Mouse (Mus musculus) CD4-positive, CD25-positive, alpha-beta regulatory T cell, adult 4 months (primary cell): ENCODE results near the gene Fxyd6. TPM values are rescaled to one million over a fixed set of nuclear protein-coding genes. Genes with fewer than 3 reads are reported as not detected.

Experiments used
- ATAC-seq: one replicate; pipeline ENCODE4 v1.8.0; 2017
- polyA plus RNA-seq, 2 experiments: library from polyadenylated mRNA; unstranded; fragments of 100-300 nt; shearing (Covaris generic); gene quantifications; one replicate each; pipeline ENCODE4 v1.2.1; 2017

Fxyd6 gene
- polyA plus RNA-seq, result not detected

DNA sequence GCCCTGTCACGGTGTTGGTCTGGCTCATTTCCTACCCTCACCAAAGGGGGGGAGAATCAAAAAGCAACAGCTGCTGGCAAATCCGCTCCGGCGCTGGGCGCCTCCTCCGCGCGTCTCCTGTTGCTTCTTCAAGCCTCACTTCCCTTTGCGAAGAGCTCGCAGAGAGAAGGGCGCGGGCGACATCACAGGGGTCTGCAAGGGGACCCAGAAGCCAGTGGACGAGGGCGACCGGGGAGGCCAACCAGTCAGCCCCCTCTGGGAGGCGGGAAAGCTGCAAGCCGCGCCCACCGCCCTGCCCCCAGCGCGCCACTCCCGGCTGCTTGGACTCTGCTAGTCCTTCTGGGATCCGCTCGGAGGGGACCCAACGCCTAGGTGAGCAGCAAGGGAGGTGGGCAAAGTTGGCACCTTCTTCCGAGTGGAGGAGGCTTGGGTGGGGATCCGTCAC, at the start of gene Fxyd6:
Gene Fxyd6 (plus strand): TSS at position 69 of the 445 bp plus-strand sequence.
- no peak for ATAC-seq

DNA sequence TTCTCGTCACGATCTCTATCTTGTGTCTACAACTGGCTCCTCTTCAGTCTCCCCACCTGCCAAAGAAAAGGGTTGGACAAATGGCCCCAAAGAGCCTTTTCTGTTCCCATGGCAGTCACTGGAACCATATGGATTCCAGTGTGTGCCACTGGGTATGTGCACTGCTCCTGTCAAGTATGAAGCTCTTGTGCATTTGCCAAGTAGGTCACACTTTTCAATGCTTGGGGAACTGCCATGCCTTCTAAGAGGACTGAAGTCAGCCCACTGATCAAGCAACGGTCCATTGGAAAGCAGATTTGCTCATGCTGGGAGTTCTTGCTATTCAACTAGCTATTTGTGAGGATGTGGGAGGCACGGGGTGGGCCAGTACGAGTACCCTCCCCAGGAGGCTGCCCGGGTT, 48.5 kb upstream of the Fxyd6 start:
- ATAC-seq, result no peak

DNA sequence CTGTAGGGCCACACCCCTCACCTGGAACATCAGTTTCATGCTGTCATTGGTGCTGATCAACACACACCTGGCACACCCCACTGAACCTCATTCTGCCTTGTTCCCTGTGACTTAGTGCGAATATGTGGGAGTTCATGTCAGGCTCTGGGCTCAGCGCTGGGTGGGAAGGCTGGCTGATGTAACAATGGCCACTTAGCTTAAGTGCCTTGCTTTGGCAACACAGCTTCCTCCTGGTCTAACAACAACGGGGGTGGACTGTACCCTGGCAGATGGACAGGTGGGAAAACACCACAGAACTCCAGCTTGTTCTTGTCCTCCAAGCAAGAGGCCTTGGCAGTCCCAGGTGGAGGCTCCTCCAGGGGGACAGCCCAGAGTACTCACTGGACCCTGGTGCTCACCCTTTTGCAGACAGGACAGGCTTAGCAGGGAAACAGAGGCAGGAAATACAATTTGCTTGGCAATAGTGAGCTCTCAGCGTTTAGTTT, 48.0 kb upstream of the Fxyd6 start:
- ATAC-seq, result no peak

DNA sequence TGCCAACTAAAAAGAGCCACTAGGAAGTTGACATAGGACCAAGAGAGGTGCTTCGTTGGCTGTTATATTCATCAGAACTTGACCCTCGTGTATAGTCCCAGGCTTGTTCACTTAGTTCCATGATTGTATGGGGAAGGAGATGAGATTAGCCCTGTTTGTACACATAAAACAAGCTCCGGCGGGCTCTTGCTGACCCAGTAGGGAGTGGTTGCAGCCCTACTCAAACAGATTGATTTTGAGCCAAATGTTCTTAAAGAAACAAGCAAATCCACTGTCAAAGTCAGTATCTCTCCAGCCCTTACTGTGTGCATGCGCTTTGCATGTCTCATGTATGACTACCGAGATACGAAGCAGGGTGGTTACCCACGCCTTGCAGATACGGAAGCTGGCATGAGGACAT, 43.6 kb upstream of the Fxyd6 start:
- ATAC-seq, result no peak

DNA sequence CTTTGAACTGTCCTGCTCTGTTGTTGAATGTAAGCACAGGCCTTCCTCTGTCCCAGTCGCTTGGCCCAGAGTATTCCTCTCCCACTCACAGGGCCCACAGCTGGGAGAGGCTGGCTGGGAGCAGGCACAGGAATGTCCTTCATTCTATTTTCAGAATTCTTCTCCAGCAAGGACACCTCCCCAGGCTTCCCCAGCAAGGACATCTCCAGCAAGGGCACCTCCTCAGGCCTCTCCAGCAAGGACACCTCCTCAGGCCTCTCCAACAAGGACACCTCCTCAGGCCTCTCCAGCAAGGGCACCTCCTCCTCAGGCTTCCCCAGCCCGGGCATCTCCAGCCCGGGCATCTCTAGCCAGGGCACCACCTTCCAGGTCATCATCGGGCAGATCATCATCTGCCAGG, 41.7 kb upstream of the Fxyd6 start:
- ATAC-seq, result no peak

DNA sequence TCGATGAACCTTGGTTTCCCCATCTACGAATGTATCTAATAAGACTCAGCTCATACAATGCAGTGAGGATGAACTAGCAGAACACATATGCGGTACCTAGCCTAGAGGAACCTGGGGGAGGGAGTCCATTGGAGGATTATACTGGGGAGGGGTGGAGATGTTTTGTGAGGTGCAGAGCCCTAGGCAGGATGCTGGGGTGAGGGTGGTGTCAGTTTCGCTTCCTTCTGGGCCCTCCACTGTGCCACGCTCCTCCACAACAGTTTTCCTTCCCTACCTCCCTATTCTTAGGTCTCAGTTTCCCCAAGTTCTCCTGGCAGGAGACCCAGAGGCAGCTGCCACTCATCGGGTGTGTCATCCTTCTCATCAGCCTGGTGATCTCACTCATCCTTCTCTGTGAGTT, 40.4 kb upstream of the Fxyd6 start:
- peak; percentile 61 for ATAC-seq

DNA sequence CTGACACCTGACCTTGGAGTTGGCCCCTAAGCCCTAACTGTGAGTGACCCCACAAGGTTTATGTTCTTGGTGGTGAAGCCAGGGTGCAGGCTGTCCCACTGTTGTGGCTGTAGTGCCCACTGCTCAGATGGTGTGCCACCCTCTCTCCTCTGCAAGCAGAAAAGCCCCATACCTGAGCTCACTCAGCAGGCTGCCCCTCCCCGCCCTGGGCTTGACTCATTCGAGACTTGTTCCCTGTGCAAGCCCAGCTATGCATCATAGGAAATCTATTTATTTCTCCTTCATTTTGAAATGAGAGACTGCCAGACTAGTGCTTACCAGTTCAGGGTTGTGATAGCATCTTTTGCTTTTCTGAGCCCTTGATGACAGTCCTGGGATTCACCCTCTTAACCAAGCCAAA, 32.6 kb upstream of the Fxyd6 start:
- ATAC-seq, result no peak

DNA sequence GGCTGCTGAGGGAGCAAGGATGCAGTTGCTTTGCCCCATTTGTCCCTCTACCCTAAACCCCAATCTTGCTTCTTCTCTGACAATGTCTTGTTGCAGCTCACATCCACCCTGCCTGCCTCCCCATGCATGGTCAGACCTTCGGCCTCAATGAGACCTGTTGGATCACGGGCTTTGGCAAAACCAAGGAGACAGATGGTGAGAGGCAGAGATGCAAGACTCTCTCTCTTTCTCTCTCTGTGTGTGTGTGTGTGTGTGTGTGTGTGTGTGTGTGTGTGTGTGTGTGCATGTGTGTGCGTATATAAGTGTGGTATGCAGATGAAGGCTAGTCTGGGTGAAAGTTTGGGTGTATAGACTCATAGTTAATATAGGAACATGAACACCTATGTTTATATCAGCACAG, 26.9 kb upstream of the Fxyd6 start:
- ATAC-seq, result no peak

DNA sequence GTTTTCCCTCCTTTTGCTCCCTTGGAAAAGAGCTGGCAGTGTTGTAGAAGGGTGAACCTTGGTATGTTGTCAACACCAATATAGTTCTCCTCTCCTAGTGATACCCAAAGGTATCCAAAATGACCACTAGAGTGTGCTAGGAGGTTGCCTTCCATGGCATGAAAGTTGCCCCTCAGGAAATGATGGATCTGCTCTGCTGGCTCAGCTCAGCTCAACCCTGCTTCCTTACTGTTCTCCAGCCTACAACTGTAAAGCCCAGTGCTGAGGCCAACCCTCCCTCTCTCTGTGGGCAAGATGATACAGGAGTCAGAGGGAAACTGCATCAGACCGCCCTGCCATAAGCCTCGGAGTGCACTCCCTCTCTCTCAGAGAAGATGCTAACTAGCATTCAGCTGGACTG, 24.5 kb upstream of the Fxyd6 start:
- ATAC-seq, result no peak

DNA sequence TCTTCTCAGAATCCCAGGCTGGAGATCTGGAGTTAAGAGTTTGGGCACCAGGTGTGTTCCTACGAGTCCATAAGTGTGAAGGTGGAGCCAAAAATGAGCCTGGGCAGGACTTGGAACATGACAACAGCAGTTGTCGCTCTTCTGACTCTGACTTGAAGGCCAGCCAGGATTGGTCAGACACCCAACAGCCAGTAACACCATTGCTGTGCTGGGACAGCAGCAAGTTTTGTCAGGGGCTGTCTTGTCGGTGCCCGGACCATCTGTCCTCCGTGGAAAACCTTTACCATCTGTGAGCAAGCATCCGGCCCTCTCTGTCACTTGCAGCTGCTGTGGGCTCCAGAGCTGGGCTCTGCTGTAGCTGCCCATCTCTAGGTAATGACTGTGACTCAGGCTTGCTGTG, 23.7 kb upstream of the Fxyd6 start:
- ATAC-seq, result no peak

DNA sequence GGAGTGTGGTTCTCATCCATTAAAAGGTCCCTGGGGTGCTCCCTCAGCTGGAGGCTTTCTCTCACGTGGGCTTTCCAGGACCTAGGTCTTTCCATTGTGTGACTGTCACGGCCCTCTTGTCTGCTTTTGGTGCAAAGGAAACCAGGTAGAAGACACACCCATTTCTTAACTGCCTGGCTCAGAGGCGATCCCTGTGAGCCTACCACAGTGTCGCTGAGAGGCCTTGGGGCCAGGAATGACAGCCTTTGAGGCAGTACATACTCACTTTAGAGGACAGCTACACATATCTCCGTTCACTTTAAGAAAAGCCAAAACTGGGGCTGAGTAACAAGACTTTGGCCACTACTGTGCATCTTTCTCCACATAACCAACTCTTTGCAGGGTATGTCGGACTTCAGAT, 21.4 kb upstream of the Fxyd6 start:
- ATAC-seq, result no peak

DNA sequence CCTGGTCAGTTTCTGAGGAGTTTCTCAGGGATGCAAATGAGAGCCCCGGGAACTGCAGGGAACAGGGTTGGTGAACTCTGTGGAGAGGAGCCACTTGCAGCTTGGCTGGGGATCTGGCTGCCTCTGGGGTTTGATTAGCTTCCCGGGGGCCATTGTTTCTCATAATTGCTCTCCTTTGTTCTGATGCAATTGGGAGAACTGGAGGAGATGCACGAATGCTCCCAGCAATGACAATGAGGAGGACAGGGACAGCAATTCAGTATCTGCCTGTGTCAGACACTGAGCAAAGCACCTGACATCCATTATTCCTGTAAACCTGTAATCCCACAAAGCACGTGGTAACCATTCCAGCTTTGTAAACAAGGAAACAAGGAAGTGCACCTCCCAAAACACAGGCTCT, 20.8 kb upstream of the Fxyd6 start:
- ATAC-seq, result no peak

DNA sequence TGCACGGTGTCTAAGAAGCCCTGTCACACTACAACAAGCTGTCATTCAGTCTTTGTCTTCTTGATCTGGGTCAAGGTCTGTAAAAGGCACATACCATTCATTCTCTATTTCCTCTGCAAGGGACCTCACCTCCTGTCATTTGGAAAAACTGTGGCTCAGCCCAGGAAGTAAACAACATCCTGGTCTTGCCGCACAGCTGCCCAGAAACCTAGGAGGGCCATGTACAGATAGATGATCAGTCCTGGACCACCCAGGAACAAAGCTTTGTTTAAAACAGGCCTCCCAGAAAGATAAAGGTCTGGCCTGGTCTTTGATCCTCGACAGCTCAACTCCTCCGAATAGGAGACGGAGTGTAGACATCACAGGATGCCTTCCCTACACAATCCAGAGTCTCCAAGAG, 20.1 kb upstream of the Fxyd6 start:
- no peak for ATAC-seq

DNA sequence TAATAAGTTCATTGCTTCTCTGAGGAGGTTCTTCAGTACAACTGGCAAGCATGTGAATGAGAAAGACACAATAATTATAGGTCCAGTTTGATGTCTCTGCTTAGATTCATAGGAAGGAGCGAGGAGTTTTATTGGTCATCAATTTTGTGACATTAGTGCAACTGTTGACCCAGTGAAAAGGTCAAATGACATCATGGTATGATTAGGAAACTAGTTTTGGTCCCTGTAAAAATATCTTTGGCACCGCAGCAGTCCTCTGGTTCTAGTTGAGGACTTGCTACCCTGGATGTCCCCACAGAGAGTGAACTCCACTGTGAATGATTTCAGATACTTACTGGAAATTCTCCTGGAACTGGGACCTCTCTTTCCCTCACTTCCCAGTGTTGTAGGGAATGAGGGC, 14.8 kb upstream of the Fxyd6 start:
- ATAC-seq, result no peak

DNA sequence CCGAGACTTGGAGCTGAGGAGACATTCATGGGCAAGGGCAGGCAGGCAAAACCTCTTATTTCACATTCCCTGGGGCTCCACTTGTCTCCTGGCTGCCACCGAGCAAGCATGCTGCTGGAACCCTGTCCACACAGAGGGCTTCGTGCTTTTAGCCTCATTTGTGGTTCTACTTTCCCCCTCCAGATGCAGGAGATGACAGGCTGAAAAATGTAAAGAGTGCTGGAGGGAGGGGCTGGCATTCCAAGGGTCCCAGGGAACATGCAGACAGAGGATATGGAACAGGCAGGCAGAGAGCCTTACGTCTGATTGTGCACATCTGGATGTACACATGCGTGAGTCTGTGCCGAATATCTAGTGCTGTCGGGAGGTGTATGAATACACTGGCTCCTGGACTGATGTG, 11.6 kb upstream of the Fxyd6 start:
- no peak for ATAC-seq

DNA sequence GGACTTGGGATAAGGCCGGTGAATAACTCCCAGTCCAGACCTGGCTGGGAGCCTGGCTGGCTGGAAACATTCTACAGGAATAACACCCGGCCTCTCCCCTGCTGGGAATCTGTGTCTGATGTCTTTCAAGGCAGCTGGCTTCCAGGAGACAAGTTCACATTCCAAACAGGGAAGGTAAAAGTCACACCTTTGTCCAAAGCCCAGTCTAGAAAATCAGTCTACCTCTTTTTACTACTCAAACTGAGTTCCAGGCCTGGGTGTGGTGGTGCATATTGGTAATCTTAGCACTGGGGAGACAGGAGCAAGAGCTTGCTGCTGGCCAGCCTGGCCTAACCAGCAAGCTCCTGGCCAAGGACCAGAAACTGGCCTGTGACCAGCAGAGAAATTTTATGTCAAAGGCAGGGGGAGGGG, 7.9 kb upstream of the Fxyd6 start:
- no peak for ATAC-seq

DNA sequence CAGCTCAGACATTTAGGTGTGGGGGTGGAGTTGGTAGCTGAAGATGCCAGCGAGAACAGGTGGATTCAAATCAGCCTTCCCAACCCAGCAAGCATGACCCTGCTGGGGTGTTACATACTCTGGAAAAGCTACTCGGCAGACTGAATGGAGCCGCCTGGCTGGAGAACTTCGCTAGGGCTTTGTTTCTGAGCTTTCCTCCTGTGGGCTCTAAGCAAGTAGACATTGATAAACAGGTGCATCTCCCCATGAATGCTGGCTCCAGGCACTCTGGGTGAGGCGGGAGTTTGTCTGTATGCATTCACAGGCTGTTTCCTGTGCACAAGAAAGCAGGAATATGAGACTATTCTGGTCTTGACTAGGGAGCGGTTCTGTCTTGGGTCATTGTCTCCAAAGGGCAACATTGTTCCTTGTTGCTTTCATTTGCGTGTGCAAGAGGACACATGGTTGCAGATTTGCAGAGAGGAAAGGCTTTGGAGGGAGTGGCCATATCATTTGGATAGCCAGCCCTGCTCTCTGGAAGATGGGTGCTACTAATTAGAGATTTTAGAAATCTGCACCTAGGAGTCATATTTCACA, 6.3 kb upstream of the Fxyd6 start:
- ATAC-seq, result no peak

DNA sequence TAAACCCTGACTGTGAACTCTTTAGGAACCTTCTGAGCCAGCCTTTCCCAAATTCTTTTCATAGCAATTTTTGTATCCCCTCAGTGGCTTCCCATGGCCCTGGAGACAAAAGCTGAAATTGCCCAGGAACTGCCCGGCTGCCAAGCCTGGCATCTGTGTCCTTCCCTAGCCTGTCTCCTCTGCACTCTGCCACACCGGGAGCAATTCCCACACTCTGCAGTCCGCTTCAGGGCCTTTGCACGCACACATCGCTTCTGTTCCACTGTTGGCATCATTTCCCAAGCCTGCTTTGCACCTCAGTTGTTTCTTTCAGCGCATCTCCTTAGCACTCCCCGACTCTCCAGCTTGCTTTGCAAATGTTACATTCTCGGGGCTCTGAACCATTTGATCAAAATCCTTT, 2.3 kb upstream of the Fxyd6 start:
- ATAC-seq, result no peak

DNA sequence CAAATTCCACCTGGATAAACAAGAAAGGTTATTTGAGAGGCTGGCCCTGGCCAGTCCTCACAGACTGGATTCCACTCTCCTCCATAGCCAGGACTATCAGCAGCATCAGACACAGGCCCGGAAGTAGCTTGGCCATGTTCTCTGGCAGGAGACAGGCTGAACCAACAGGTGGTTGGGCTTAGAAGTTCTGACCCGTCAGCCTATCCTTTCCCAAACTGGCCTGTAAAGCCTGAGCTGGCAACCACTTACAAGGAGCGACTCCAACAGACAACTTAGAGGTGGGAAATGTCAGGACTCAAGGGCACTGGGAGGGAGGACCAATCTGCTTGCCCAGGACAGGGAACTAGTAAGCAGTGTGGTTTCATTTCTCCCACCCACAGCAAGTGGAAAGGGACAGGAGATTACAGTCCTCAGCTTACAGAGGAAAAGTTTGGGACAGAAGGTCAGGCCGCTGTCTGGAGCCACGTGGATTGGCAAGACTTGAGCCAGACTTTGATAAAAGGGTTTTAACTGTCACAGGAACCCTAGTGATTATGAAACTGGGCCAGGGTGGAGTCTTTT, 1.6 kb upstream of the Fxyd6 start:
- ATAC-seq, result no peak

DNA sequence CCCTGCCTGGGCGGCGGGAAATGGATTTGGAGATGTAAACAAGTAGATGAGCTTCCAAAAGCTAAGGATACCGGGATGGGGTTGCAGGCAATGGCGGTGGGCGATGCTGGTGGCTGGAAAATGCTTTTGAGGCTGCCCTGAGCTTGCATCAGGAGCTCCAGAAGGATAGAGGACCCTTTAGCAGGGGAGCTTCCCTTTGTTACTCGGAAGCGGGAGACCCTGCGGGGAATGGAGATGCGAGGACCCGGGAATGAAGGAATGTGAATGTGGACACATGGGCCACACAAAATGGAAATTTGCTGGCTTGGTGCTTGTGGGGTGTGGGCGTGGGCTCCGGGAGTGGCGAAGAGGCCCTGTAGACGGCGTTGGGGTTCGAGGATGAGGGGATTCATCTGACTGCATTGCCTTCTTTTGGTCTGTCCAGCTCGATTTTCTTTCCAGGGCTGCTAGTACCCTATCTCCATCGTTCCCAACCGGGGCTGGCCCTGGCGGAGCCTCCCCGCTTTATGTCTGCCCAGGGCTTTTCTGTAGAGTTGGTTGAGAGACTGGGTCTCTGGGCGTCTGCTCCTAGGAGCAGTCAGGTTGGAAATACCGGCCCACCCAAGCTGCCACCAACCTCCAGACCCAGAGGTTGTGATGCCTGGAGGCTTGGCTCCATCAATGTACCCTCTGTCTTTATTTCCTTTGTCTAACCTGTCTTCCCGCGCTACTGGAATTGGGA, 791 bp downstream of the Fxyd6 start:
- ATAC-seq, result no peak

DNA sequence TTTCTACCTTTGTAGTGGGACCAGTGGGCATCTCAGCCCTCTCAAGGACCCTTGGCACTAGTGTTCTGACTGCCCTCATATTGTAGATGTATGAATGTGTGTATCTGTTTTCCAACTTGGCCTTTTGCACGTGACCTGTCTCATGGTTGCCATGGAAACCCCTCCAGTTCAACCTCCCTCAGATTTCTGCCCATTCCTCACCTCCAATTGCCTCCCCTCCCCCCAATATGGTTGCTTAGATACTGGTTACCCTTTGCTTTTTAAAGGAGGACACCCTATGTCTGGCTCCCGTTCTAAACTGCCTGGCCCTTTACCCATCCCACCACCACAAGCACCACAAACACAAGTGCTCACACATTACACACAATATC, 1.3 kb downstream of the Fxyd6 start:
- no peak for ATAC-seq

DNA sequence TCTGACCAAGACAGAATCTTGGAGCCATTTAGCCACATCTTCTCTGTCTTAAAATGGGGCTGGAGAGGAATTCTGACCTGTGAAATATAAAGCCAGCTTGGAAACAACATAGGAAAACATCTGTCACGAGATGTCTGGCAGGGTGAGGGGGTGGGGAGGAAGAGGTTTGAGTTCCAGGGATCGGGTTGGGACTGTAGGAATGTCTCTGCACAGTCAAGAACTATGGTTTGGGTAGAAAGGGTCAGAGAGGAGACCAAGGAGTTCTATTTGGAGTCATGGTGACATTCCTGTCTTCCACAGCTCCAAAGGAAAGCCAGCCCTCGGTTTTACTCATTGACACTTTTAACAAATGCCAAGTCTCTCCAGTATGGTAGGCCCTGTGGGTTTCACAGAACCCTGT, 3.9 kb downstream of the Fxyd6 start:
- no peak for ATAC-seq

DNA sequence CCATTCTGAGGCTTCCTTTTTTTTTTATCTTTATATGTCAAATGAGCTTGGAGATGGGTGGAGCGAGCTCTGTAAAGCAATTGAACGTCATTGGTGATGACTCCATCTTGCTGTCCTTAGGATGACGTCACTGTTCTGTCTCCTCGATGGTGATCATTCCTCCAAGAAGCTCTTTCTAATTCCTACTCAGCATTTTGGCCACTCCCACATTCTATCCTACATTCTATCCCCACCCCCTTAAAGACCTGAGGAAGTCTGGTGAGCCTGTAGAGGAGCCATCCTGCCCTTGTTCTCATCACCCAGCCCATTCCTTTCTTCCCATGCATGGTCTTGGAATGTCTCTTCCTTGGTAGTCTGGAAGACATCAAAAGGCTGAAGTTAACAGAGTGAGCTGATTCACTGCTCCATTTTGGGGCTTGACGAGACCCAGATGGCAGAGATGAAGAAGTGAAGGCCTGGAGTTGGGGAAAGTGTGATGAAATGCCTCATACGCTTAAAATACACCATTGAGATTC, 5.1 kb downstream of the Fxyd6 start:
- ATAC-seq, result no peak

DNA sequence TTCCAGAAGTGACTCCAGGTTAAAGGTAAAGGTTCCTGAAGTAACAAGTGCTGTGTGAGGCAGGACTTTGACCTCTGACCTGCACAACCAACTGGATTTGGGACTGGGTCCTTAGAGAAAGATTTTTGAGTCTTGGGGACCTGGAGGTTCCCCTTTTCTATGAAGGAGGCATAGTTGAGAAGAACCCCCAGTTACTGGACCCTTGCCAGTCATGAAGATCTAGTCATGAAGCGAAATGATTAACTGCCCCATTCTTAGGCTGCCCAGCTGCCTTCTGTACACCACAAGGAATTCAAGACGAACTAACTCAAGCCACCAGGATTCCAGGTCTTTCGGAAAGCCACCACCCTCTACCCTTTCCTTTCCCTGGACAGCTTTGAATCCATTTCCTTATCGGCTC, 6.4 kb downstream of the Fxyd6 start:
- no peak for ATAC-seq
